Comparison of ENCODE assay signal across 8 mouse cellular contexts in genomic region chr3:55574003-55574402, GRCm38 (mm10).
A peak's percentile ranks its signal among the peaks of the same experiment; 100 is the strongest.
DNase-seq lines count a peak whose midpoint lies in the region; ATAC-seq lines count a peak whose summit lies in the region.

No protein-coding gene starts in this region.

- H3K4me1 ChIP-seq in embryonic facial prominence, embryonic 10.5 days = peaks cover 21% of the 10 kb centered on the region
- H3K4me1 ChIP-seq in limb, embryonic 10.5 days = peaks cover 19% of the 10 kb centered on the region
- peaks cover 15% of the 10 kb centered on the region for H3K4me1 ChIP-seq in neural tube, embryonic 15.5 days

- 47% methylated on average over 4 of the region's 4 CpGs for WGBS in embryonic facial prominence, embryonic 10.5 days
- 44% methylated on average over 4 of the region's 4 CpGs for WGBS in limb, embryonic 10.5 days
- whole genome bisulfite sequencing in neural tube, embryonic 15.5 days = 58% methylated on average over 4 of the region's 4 CpGs

- ATAC-seq in neural tube, embryonic 15.5 days (ENCODE audit: low FRiP score) = no peak

- 0 out of 2 replicates have a peak, but pooled peaks cover 3% of the 10 kb centered on the region for H3K9me3 ChIP-seq in embryonic facial prominence, embryonic 10.5 days
- no peaks in the 10 kb centered on the region for H3K9me3 ChIP-seq in limb, embryonic 10.5 days (replicated peaks)
- H3K9me3 ChIP-seq in neural tube, embryonic 15.5 days (replicated peaks) = no peaks in the 10 kb centered on the region

- no peak overlapping the region for H3K9ac ChIP-seq in neural tube, embryonic 15.5 days (replicated peaks)

- H3K36me3 ChIP-seq in embryonic facial prominence, embryonic 10.5 days (replicated peaks) = no peaks in the 10 kb centered on the region
- no peaks in the 10 kb centered on the region for H3K36me3 ChIP-seq in limb, embryonic 10.5 days
- no peaks in the 10 kb centered on the region for H3K36me3 ChIP-seq in neural tube, embryonic 15.5 days

- H3K27ac ChIP-seq in embryonic facial prominence, embryonic 10.5 days (replicated peaks) = no peak overlapping the region
- 0 out of 2 replicates have a peak overlapping the region, but pooled peaks have one; percentile 7 for H3K27ac ChIP-seq in limb, embryonic 10.5 days
- no peak overlapping the region for H3K27ac ChIP-seq in neural tube, embryonic 15.5 days (replicated peaks)

- no peak overlapping the region for H3K4me2 ChIP-seq in neural tube, embryonic 15.5 days

- peak; percentile 20 for DNase-seq in heart, postnatal 4 days
- DNase-seq in heart, adult 8-10 months (ENCODE audit: low spot score) = no peak
- peak; percentile 60 for DNase-seq in Muller cell, postnatal 12 days (ENCODE audit: inconsistent ontology term)
- DNase-seq in embryonic facial prominence, embryonic 10.5 days (ENCODE audit: low spot score) = peak; percentile 37
- peak; percentile 57 for DNase-seq in limb, embryonic 10.5 days (ENCODE audit: low spot score)
- DNase-seq in urinary bladder, postnatal 10 days (ENCODE audit: low spot score) = no peak
- DNase-seq in thymus, postnatal 4 days = no peak

- no peak overlapping the region for H3K4me3 ChIP-seq in embryonic facial prominence, embryonic 10.5 days
- H3K4me3 ChIP-seq in limb, embryonic 10.5 days = no peak overlapping the region
- no peak overlapping the region for H3K4me3 ChIP-seq in neural tube, embryonic 15.5 days (replicated peaks)

- no peaks in the 10 kb centered on the region for H3K27me3 ChIP-seq in embryonic facial prominence, embryonic 10.5 days (replicated peaks; ENCODE audit: low read depth, poor library complexity, severe bottlenecking)
- H3K27me3 ChIP-seq in limb, embryonic 10.5 days (ENCODE audit: low read depth, poor library complexity, severe bottlenecking) = no peaks in the 10 kb centered on the region
- no peaks in the 10 kb centered on the region for H3K27me3 ChIP-seq in neural tube, embryonic 15.5 days (replicated peaks)

Comparison
In these comparisons a context has a peak if more than half of its experiments do, and no peak if none do; other contexts are left out.
1. DNase-seq: peak in heart, postnatal 4 days (single experiment), Muller cell, postnatal 12 days (single experiment), embryonic facial prominence, embryonic 10.5 days (single experiment) and limb, embryonic 10.5 days (single experiment); none in heart, adult 8-10 months (single experiment), urinary bladder, postnatal 10 days (single experiment) and thymus, postnatal 4 days (single experiment).